Mouse (Mus musculus): ENCODE measurements around the gene Ptprg. TPM values are rescaled to one million over a fixed set of nuclear protein-coding genes. Genes with fewer than 3 reads are reported as not detected.

Gene Ptprg
- total RNA-seq, 2 experiments from 2014 or later: not detected

Other genes with a start within 250 kb of the Ptprg start
- gene Gm3839, start 196.8 kb upstream of the Ptprg start, total RNA-seq (2015): 1.2 and 1.6 TPM in 2 replicates
- gene Gm3839, start 196.8 kb upstream of the Ptprg start, total RNA-seq (2017): 0.68 and 1.8 TPM in 2 replicates